Mouse (Mus musculus) hindbrain, postnatal 0 days (tissue): ENCODE measurements around the gene Nxn. TPM values are rescaled to one million over a fixed set of nuclear protein-coding genes. Genes with fewer than 3 reads are reported as not detected.

ENCODE experiments used
- ATAC-seq: fragments of 200-750 bp; cut with Nextera tagmentation; 2 replicates; pipeline ENCODE4 v1.8.0; 2017; ENCODE audit warnings: mild to moderate bottlenecking, moderate TSS enrichment, moderate library complexity
- DNase-seq: peaks from one replicate; pipeline ENCODE4 v3.0.0-alpha.2; 2015; ENCODE audit warnings: low spot score
- H3K27ac ChIP-seq: fragments of 300-500 bp; sonication (generic); 2 replicates; pipeline ENCODE4 v1.5.1; 2014; ENCODE audit warnings: mild to moderate bottlenecking
- H3K27me3 ChIP-seq: fragments of 300-500 bp; sonication (generic); 2 replicates; pipeline ENCODE4 v1.6.1; 2014; ENCODE audit warnings: low read length, mixed read lengths; ENCODE audit not compliant: insufficient read depth
- H3K36me3 ChIP-seq: fragments of 300-500 bp; sonication (generic); 2 replicates; pipeline ENCODE4 v1.6.1; 2014; ENCODE audit warnings: low read length, mixed read lengths; ENCODE audit not compliant: insufficient read depth
- H3K4me1 ChIP-seq: fragments of 300-500 bp; sonication (generic); 2 replicates; pipeline ENCODE4 v1.6.1; 2014; ENCODE audit warnings: antibody characterized with exemption, low read length, mixed read lengths; ENCODE audit not compliant: insufficient read depth
- H3K4me2 ChIP-seq: fragments of 300-500 bp; sonication (generic); 2 replicates; pipeline ENCODE4 v1.6.1; 2014; ENCODE audit warnings: low read depth, mild to moderate bottlenecking, low read length, moderate library complexity, mixed read lengths
- H3K4me3 ChIP-seq: fragments of 300-500 bp; sonication (generic); 2 replicates; pipeline ENCODE4 v1.5.1; 2014; ENCODE audit warnings: low read length
- H3K9ac ChIP-seq: fragments of 300-500 bp; sonication (generic); replicated peaks from 2 replicates; pipeline ENCODE4 v1.6.1; 2014; ENCODE audit warnings: mild to moderate bottlenecking, low read length, moderate library complexity, mixed read lengths
- H3K9me3 ChIP-seq: fragments of 300-500 bp; sonication (generic); 2 replicates; pipeline ENCODE4 v1.6.1; 2016; ENCODE audit warnings: low read length, mixed read lengths
- CTCF ChIP-seq: IDR thresholded peaks from 2 replicates; pipeline ENCODE4 v1.5.1; 2016; ENCODE audit warnings: antibody characterized with exemption, control low read depth, low read depth
- WGBS: fragments of 180-500 bp; shearing (Covaris S2); extraction: QIAGEN DNeasy Blood & Tissue Kit; methylation state at CpG from one replicate; pipeline ENCODE4 v1.1.7; 2014; 5-methylcytosine and 5-hydroxymethylcytosine counted together
- polyA plus RNA-seq: library from polyadenylated mRNA; unstranded; fragments of >200 nt; fragmentation: Nextera tagmentation; extraction: Ambion mirVana; gene quantifications from 2 replicates; pipeline ENCODE4 v1.2.1, GENCODE M21; 2015
- total RNA-seq: library from RNA; depleted of rRNA; stranded (reverse); fragments of >200 nt; gene quantifications from 2 replicates; pipeline ENCODE4 v1.2.3, GENCODE M21; 2014

The Nxn gene
- total and polyA plus RNA-seq, 2 experiments from 2014 or later: 21.2 to 36.6 TPM

- DNase-seq: no peak
- H3K36me3 ChIP-seq: no peaks in the 10 kb centered on the region
- H3K9me3 ChIP-seq: no peaks in the 10 kb centered on the region
- no peak overlapping the region for H3K27ac ChIP-seq
- no peak overlapping the region for H3K4me2 ChIP-seq
- H3K27me3 ChIP-seq: no peaks in the 10 kb centered on the region
- 87% methylated on average over 5 of the region's 5 CpGs for WGBS
- ATAC-seq: no peak
- no peak for TF ChIP-seq CTCF
- H3K9ac ChIP-seq: no peak overlapping the region
- H3K4me3 ChIP-seq: no peak overlapping the region
- H3K4me1 ChIP-seq: no peaks in the 10 kb centered on the region; the same call in 1 of the 2 replicates
Observed at GRCm38 (mm10) chr11:76405626-76406264, 6.8 kb upstream of the Nxn start.

GRCm38 (mm10) chr11:76405113-76405512 is 6.2 kb upstream of the Nxn start:
- WGBS: 74% methylated on average over 4 of the region's 4 CpGs
- Histone ChIP-seq H3K27me3 (no peaks in the 10 kb centered on the region), H3K4me2 (no peak overlapping the region), H3K4me1 (no peaks in the 10 kb centered on the region; the same call in 1 of the 2 replicates), H3K9ac (no peak overlapping the region), H3K9me3 (no peaks in the 10 kb centered on the region), H3K27ac (no peak overlapping the region), H3K36me3 (no peaks in the 10 kb centered on the region), H3K4me3 (no peak overlapping the region)
- DNase-seq: no peak
- TF ChIP-seq CTCF: no peak
- ATAC-seq: no peak

GRCm38 (mm10) chr11:76401398-76401797 is 2.5 kb upstream of the Nxn start:
- Histone ChIP-seq H3K27me3 (no peaks in the 10 kb centered on the region), H3K4me2 (no peak overlapping the region), H3K36me3 (no peaks in the 10 kb centered on the region), H3K4me1 (peaks cover 3% of the 10 kb centered on the region; the same call in 1 of the 2 replicates), H3K4me3 (no peak overlapping the region), H3K9ac (no peak overlapping the region), H3K9me3 (no peaks in the 10 kb centered on the region), H3K27ac (no peak overlapping the region)
- DNase-seq (no peak), ATAC-seq (no peak)
- no peak for TF ChIP-seq CTCF
- 54% methylated on average over 10 of the region's 10 CpGs for WGBS

GRCm38 (mm10) chr11:76399587-76400330 is 819 bp upstream of the Nxn start:
- WGBS: 4% methylated on average over 11 of the region's 11 CpGs

GRCm38 (mm10) chr11:76398312-76398797 is 585 bp downstream of the Nxn start:
- peak overlapping the region; percentile 74 for H3K9ac ChIP-seq
- peak overlapping the region; percentile 70 for H3K4me3 ChIP-seq
- H3K27me3 ChIP-seq: no peaks in the 10 kb centered on the region
- no peak for TF ChIP-seq CTCF
- ATAC-seq (peak; percentile 65), DNase-seq (peak; percentile 46)
- peaks cover 3% of the 10 kb centered on the region; the same call in 1 of the 2 replicates for H3K4me1 ChIP-seq
- peak overlapping the region; percentile 99 for H3K4me2 ChIP-seq
- H3K9me3 ChIP-seq: no peaks in the 10 kb centered on the region
- WGBS: under 1% methylated on average over 26 of the region's 33 CpGs
- H3K27ac ChIP-seq: peak overlapping the region; percentile 82
- H3K36me3 ChIP-seq: no peaks in the 10 kb centered on the region

More at GRCm38 (mm10) chr11:76399587-76400330, 819 bp upstream of the Nxn start:
- peak overlapping the region; percentile 70 for H3K4me3 ChIP-seq
- peaks cover 3% of the 10 kb centered on the region; the same call in 1 of the 2 replicates for H3K4me1 ChIP-seq
- H3K4me2 ChIP-seq: peak overlapping the region; percentile 99
- peak overlapping the region; percentile 74; the same call in 1 of the 2 replicates for H3K9ac ChIP-seq
- peak; percentile 77 for TF ChIP-seq CTCF
- DNase-seq (peak; percentile 84), ATAC-seq (peak; percentile 36; the same call in 1 of the 2 replicates)
- no peaks in the 10 kb centered on the region for H3K27me3 ChIP-seq
- peak overlapping the region; percentile 82; the same call in 1 of the 2 replicates for H3K27ac ChIP-seq
- no peaks in the 10 kb centered on the region for H3K36me3 ChIP-seq
- no peaks in the 10 kb centered on the region for H3K9me3 ChIP-seq

GRCm38 (mm10) chr11:76397650-76398311 is 1.2 kb downstream of the Nxn start:
- TF ChIP-seq CTCF: no peak
- Histone ChIP-seq H3K4me2 (peak overlapping the region; percentile 99), H3K27me3 (no peaks in the 10 kb centered on the region), H3K27ac (peak overlapping the region; percentile 82; the same call in 1 of the 2 replicates), H3K9ac (peak overlapping the region; percentile 74), H3K4me1 (peaks cover 3% of the 10 kb centered on the region; the same call in 1 of the 2 replicates), H3K9me3 (no peaks in the 10 kb centered on the region), H3K4me3 (peak overlapping the region; percentile 70), H3K36me3 (no peaks in the 10 kb centered on the region)
- WGBS: under 1% methylated on average over 24 of the region's 26 CpGs
- ATAC-seq (peak; percentile 30; the same call in 1 of the 2 replicates), DNase-seq (no peak)
